Comparison of ENCODE assay signal across 8 mouse cellular contexts in the genomic region with DNA sequence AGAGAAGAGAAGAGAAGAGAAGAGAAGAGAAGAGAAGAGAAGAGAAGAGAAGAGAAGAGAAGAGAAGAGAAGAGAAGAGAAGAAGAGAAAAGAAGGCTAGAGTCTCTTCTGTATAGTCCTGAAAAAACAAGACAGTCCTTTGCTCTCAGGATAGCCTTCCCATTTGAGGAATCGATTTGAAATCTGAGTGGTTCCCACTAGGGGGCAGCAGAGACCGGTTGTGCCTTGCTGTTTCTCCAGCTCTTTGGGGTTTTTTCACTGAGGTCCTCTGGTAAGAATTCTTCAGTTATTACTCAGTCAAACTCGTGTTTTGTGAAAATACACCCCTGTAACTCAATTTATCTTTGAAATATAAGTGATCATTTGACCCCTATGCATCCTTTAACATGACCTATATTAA. TPM values are rescaled to one million over a fixed set of nuclear protein-coding genes. Genes with fewer than 3 reads are reported as not detected.
A peak's percentile ranks its signal among the peaks of the same experiment; 100 is the strongest.
DNase-seq lines count a peak whose midpoint lies in the region; ATAC-seq and TF ChIP-seq lines count a peak whose summit lies in the region.

No protein-coding gene starts in this region.

- ATAC-seq in common myeloid progenitor, adult 5-6 weeks (replicated peaks; ENCODE audit: low read depth, poor library complexity, severe bottlenecking), result peak; percentile 94
- 0 out of 2 replicates have a peak, but pooled peaks have one; percentile 29 for ATAC-seq in lung, postnatal 0 days

- H3K4me1 ChIP-seq in lung, postnatal 0 days (ENCODE audit: insufficient read depth, low read depth, low read length), result no peaks in the 10 kb centered on the region

- TF ChIP-seq EP300 in lung, postnatal 0 days (IDR thresholded peaks at IDR 0.05), result no peak

- WGBS in lung, postnatal 0 days, result 2% methylated on average over 3 of the region's 3 CpGs

- no peak overlapping the region for H3K4me3 ChIP-seq in lung, postnatal 0 days (ENCODE audit: low read depth, low read length)

- no peak overlapping the region for H3K27ac ChIP-seq in lung, postnatal 0 days (ENCODE audit: low read length)

- no peak overlapping the region for H3K4me2 ChIP-seq in lung, postnatal 0 days (replicated peaks; ENCODE audit: low read depth, low read length)

- peak; percentile 88 for TF ChIP-seq CTCF in lung, postnatal 0 days (IDR thresholded peaks at IDR 0.05)

- no peaks in the 10 kb centered on the region for H3K9me3 ChIP-seq in lung, postnatal 0 days (ENCODE audit: low read length)

- DNase-seq in CD4-positive, CD25-positive, alpha-beta regulatory T cell, adult 2 months (ENCODE audit: low read depth, low spot score), result peak; percentile 80
- DNase-seq in adrenal gland, adult (ENCODE audit: inconsistent age in 2 of 2, low spot score in 1 of 2), result peak; percentile 78 to 94
- DNase-seq in gastrocnemius, postnatal 14 days, result peak; percentile 78
- DNase-seq in layer of hippocampus, adult 11-12 months (ENCODE audit: low spot score), result peak; percentile 87
- peak; percentile 88 for DNase-seq in lung, postnatal 0 days (ENCODE audit: low spot score)
- DNase-seq in ovary, postnatal 14 days (ENCODE audit: low spot score), result peak; percentile 87
- peak; percentile 38 to 86 for DNase-seq in thymus, postnatal 10 days (ENCODE audit: low spot score in 2 of 2)

- H3K27me3 ChIP-seq in lung, postnatal 0 days (replicated peaks; ENCODE audit: insufficient read depth, low read length), result no peaks in the 10 kb centered on the region

- intact Hi-C loops in gastrocnemius, postnatal 14 days (cut with DNase I; ENCODE audit: low total_unique reads), result loop anchor here (5.0 kb wide), 2 partner anchors 173 to 443 kb away; a partner anchor contains a TSS

- H3K9ac ChIP-seq in lung, postnatal 0 days (replicated peaks; ENCODE audit: low read depth), result no peak overlapping the region

- no peaks in the 10 kb centered on the region for H3K36me3 ChIP-seq in lung, postnatal 0 days (ENCODE audit: insufficient read depth, low read length)

RNA-seq across cellular contexts. Expression of a gene that starts 30.3 kb away (rescaled TPM):
- total RNA-seq in common myeloid progenitor, adult 5-6 weeks (2017), result 37.7 and 47.8 TPM in 2 replicates
- 10 to 100 TPM; 31.5 to 38.8 TPM for total RNA-seq in gastrocnemius, postnatal 14 days (2021)
- polyA plus RNA-seq in lung, postnatal 0 days (2015; fragmentation: Nextera tagmentation; extraction: Ambion mirVana), result 97.9 and 104 TPM in 2 replicates

RNA-seq across cellular contexts. Expression of a gene that starts 30.5 kb away (rescaled TPM):
- total RNA-seq in common myeloid progenitor, adult 5-6 weeks (2017), result 4.8 and 7.2 TPM in 2 replicates
- 1 to 10 TPM; 4.8 to 5.5 TPM for total RNA-seq in gastrocnemius, postnatal 14 days (2021)
- 18.9 and 22.5 TPM in 2 replicates for polyA plus RNA-seq in lung, postnatal 0 days (2015; fragmentation: Nextera tagmentation; extraction: Ambion mirVana)
